Mouse (Mus musculus) spleen, embryonic (tissue): ENCODE data around the gene Clip2.
"Not testable (repeated sequence)": the region's sequence is repeated elsewhere in the genome, so short reads cannot be mapped to it uniquely, and the experiment has no call there.

Experiments
- CTCF ChIA-PET: fragments of 350-600 bp; sonication (Branson Sonifier 250); formaldehyde crosslinking; loops from one replicate; lab custom pipeline; 2022; lab: Charles Lee

Clip2 gene

DNA sequence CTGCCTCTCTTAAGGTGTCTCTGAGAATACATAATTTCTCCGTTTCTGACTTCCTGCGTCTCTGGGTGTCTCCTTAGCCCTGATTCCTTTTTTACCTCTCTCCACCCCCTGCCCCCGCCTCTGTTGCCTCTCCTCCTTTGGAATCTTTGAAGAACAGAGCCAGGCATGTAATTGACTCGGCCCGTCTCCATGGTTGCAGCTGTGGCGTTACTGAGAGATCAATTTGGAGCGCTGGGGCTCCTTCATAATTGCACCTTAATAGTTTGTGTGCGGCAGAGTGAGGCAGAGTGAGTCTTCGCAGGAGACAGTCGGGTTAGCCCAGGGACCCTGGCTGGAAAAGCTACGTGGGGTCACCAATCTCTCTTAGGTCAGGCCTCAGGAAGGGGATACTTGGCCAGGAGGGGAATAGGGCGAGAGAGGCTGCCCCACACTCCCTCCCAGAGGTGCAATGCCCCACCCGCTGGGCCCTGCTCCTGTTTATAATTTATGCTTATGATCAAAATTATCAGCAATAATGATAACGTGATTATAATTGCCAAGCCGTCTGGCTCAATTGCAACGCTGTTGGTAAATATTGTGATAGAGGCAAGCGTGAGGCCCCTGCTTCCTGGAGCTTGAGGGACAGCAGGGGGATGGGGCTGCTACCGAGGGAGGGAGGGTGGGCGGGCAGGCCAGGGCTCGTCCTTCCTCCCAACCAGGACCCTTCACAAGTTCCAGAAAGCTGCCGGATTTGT lies 85.8 kb downstream of the Clip2 start:
- CTCF ChIA-PET, result no interaction called here

DNA sequence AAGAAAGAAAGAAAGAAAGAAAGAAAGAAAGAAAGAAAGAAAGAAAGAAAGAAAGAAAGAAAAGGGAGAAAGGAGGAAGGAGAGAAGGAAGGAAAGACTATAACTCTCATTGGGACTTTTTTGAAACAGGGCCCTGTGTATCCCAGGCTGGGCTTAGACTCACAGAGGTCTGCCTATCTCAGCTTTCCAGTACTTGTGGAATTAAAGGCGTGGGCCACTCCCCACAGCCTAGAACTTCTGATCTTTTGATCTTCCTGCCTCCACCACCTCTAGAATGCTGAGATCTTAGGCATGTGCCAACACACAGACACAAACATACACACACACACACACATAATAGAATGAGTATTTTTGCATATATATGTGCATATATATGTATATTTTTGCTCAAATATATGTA lies 87.0 kb downstream of the Clip2 start:
- CTCF ChIA-PET, result no interaction called here

DNA sequence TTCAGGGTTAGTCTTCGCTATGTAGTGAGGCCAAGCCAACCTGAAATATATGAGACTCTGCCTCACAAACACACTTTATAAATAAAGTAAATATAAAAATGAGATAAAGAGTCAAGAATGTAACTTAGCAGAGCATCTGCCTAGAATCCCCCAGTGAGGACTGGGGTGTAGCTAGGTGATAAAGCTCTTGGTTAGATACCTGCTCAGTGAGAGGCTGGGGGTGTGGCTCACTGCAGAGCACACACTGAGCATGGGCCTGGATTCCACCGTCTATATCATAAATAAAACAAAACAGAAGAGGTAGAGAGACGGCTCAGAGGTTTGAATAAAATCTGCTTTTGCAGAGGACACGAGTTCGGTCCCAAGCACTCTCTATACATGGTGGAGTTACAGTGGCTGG lies 88.0 kb downstream of the Clip2 start:
- CTCF ChIA-PET, result no interaction called here

- CTCF ChIA-PET, result no interaction called here
These were observed 89.5 kb downstream of the Clip2 start for GRCm38 (mm10) chr5:134462731-134463130.

DNA sequence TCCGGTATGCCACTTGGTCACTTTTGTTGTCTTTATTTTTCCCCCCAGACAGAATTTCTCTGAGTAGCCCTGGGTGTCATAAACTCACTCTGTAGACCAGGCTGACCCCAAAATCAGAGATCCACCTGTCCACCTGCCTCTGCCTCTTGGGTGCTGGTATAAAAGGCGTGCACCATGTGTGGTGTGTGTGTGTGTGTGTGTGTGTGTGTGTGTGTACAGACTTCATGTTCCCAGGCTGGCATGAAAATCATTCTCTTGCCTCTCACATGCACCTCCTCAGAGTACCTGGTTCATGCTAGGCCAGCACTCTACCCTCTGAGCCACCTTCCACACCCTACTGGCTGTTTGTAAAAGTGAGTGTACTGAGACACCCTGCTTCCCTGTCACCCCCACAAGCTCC lies 89.9 kb downstream of the Clip2 start:
- CTCF ChIA-PET, result no interaction called here

DNA sequence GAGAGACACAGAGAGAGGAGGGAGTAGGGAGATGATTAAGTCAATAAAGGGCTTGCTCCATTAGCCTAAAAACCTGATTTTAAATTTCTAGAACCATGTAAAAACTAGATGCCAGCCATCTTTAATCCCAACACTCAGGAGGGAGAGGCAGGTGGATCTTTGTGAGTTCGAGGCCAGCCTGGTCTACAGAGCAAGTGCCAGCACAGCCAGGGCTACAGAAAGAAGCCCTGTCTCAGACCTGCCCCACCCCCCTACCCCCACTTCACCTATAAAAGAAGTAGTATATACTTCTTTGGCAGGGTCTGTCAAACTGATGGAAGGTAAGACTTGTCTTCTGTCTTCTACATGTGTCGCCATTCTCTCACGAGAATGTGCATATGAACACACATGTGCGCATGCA lies 91.7 kb downstream of the Clip2 start:
- CTCF ChIA-PET, result interaction anchor here (0.5 kb wide), 1 partner anchor 162 kb away, joined by 6 read pairs; no protein-coding TSS in a partner anchor

DNA sequence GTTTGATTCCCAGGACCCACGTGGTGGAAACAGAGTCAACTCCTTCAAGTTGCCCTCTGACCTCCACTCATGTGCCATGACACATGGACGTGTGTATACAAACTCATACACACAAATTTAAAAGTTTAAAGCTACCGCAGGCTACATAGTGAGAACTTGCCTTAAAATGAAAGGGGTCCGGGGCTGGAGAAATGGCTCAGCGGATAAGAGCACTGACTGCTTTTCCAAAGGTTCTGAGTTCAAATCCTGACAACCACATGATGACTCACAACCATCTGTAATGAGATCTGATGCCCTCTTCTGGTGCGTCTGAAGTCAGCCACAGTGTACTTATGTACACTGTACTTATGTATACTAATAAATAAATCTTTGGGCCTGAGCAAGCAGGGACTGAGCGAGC lies 93.1 kb downstream of the Clip2 start:
- CTCF ChIA-PET, result no interaction called here

GRCm38 (mm10) chr5:134458416-134458815 lies 93.8 kb downstream of the Clip2 start:
- CTCF ChIA-PET, result no interaction called here

GRCm38 (mm10) chr5:134457371-134457770 lies 94.9 kb downstream of the Clip2 start:
- CTCF ChIA-PET, result no interaction called here

- CTCF ChIA-PET, result interaction anchor here (0.6 kb wide), 1 partner anchor 82 kb away, joined by 3 read pairs; no protein-coding TSS in a partner anchor
These were observed 95.7 kb downstream of the Clip2 start, which contains the start of gene Gtf2ird1 for GRCm38 (mm10) chr5:134456503-134456962. Gtf2ird1 (minus strand) TSS chr5:134456716.

GRCm38 (mm10) chr5:134455914-134456423 lies 96.3 kb downstream of the Clip2 start:
- CTCF ChIA-PET, result interaction anchor here (0.6 kb wide), 1 partner anchor 82 kb away, joined by 3 read pairs; no protein-coding TSS in a partner anchor

DNA sequence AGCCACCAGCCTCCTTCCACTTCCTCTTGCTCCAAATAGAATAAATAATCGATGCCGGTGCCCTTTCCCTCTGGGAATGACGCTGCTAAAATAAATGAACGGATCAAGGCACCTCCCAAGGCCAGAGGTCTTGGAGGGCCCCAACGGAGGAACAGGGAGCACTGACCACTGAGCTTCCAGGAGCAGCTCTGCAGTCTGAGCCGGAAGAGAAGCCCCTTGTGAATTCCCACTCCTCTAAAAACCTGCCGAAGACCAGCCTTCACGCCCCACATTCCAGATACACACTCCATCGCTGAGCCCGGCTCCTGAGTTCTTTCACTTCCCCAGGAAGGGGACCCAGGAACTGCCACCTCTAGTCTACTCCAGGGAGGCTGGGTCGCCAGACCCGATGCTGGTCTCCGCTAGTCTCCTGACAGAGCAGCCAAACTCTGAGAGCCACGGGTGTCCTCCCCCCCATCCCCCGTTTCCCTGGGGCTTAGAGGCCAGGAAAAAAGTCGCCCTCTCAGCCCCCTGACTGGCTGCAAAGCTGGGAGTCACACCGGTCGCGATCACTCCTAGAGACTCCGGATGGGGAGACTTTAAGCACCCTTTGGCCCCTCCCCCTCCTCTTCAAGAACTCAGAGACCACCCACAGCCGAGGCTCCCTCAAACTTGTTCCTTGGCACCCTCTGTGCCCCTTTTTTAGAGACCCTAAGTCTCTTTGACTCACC lies 96.9 kb downstream of the Clip2 start:
- CTCF ChIA-PET, result no interaction called here

DNA sequence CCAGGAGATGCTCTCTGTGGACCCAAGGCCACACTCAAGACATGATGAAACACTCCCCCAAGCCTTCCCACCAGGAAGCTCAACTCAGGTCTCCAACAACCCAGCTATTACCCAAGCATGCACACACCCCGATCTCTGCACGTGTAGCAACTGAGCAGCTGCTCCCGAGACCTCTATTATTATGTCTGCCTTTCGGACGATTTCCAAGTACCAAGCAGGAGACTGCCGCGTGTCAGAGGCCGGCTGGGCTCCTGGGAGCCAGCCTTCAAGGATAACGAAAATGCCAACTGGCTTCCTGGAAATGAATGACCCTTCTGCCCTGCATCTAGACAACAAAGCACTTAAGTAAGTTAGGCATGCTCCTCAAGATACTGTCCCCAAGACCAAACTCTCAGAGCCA lies 97.8 kb downstream of the Clip2 start:
- CTCF ChIA-PET, result no interaction called here

DNA sequence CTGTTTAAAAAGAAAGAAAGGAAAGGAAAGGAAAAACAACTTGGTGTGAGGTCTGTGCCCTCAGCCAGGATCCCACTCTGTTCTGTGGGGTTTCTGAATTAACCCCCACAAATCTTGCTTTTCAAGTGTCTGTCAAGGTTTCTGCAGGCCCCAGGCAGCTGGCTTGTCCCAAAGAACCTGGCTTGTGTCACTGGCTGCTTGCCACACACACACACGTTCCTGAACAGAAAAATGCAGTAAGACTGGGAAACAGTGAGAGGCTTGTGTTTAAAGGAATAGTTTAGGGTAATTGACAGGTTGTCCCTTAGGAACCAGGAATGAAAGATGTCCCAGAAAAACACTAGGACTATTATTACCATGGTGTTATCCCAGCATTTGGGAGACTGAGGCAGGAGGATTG lies 98.7 kb downstream of the Clip2 start:
- CTCF ChIA-PET, result no interaction called here

GRCm38 (mm10) chr5:134446755-134447154 lies 105.5 kb downstream of the Clip2 start:
- CTCF ChIA-PET, result not testable (repeated sequence)

GRCm38 (mm10) chr5:134445895-134446294 lies 106.3 kb downstream of the Clip2 start:
- CTCF ChIA-PET, result no interaction called here

GRCm38 (mm10) chr5:134445208-134445831 lies 106.9 kb downstream of the Clip2 start:
- CTCF ChIA-PET, result no interaction called here

- CTCF ChIA-PET, result no interaction called here
These were observed 107.8 kb downstream of the Clip2 start for GRCm38 (mm10) chr5:134444473-134444872.

DNA sequence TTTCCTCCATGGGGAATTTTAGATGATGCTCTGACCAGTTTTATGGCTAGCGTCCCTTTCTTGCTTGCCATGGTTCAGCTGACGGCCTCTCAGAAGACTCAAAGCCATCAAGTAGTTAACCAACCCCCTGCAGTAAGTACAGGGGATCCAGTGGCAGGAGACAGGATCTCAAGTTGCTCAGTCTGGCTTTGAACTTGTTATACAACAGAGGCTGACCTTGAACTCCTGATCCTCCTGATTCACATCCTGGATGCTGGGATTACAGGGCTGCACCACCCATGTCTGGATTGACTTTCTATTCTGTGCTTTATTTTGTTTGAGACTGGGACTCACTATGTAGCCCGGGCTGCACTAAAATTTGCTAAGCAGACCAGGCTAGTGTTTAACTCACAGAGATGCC lies 110.2 kb downstream of the Clip2 start:
- CTCF ChIA-PET, result no interaction called here

DNA sequence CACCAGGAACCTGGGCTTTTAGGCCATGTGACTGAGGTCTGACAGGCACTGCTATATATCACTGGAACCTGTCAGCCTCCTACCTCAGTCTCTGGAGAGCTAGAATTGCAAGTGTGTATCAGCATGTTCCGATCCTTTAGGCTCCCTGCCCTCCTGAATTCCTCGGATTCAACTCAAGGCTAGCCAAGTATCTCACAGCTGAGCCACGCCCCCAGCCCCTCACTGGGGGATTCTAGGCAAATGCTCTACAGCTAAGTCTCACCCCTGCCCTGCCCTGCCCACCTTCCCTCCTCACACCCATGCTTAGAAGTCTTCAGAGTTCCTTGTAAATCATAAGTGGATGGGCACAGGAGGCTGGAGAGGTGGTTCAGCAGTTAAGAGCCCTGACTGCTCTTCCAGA lies 111.1 kb downstream of the Clip2 start:
- CTCF ChIA-PET, result no interaction called here

DNA sequence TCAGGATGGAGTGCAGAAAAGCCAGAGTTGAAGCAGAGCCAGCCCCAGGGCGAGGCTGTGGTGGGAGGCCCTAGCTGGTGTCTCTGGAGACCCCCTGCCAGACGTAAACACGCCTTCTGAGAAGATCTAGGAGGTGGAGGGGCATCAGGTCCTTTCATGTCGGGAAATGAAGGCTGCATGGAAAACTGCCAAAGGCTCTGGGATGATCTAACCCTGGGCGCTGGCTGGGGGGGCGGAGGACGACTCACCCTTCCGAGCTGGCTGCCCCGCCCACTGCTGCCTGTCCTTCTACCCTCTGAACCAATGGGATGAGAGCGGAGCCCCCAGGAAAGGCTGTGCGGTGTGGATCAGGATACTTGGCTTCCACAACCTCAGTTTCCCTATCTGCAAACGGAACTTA lies 112.1 kb downstream of the Clip2 start:
- CTCF ChIA-PET, result no interaction called here

DNA sequence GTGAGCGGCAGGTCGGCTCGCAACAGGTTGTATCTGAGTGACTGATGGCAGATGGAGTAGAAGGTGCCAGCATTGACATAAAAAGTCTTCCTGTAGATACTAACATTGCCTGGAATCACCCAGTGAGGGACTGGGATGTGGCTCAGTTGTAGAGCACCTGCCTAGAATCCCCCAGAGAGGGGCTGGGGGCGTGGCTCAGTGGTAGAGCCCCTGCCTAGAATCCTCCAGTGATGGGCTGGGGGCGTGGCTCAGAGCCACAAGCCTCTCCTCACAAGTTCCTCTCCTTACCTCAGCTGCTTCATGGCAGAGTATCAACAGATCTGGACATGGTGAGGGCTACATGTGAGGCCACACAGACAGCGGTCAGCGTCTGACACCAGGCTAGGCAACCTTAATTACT lies 112.8 kb downstream of the Clip2 start:
- CTCF ChIA-PET, result no interaction called here
